Mouse (Mus musculus): ENCODE results near the gene Ptpn11. TPM values are rescaled to one million over a fixed set of nuclear protein-coding genes. Genes with fewer than 3 reads are reported as not detected.
"Not testable (repeated sequence)": the region's sequence is repeated elsewhere in the genome, so short reads cannot be mapped to it uniquely, and the experiment has no call there.

The Ptpn11 gene
- total RNA-seq, 1 experiment = 40.2 TPM

GRCm38 (mm10) chr5:121217313-121217634 lies 26.1 kb upstream of the Ptpn11 start:
- no peaks in the 10 kb centered on the region; the same call in 1 of the 2 replicates for H3K36me3 ChIP-seq (ENCODE audit: control insufficient read depth, insufficient read depth, low read length, poor library complexity, severe bottlenecking)
- H3K9me3 ChIP-seq (ENCODE audit: control insufficient read depth, insufficient read depth, low read depth, low read length) = no peaks in the 10 kb centered on the region
- peaks cover 0 to 2% of the 10 kb centered on the region in 2 experiments; a peak in 1 of 4 replicates for H3K4me1 ChIP-seq (ENCODE audit: control insufficient read depth in 2 of 2, insufficient read depth in 2 of 2, low read length in 2 of 2, poor library complexity in 1 of 2)
- TF ChIP-seq ZC3H11A (IDR thresholded peaks at IDR 0.05; ENCODE audit: borderline replicate concordance, low read depth, low read length) = no peak
- no peak for TF ChIP-seq CHD2 (IDR thresholded peaks at IDR 0.05; ENCODE audit: low read depth, low read length)
- no peak for TF ChIP-seq MAFK (IDR thresholded peaks at IDR 0.05; ENCODE audit: insufficient read depth, low read depth, low read length)
- no peak for TF ChIP-seq ZNF384 (IDR thresholded peaks at IDR 0.05; ENCODE audit: low read depth, low read length)
- TF ChIP-seq HCFC1 (IDR thresholded peaks at IDR 0.05; ENCODE audit: borderline replicate concordance, insufficient read depth, low read length) = no peak
- H3K4me3 ChIP-seq (ENCODE audit: insufficient read depth in 1 of 2, low read depth in 1 of 2, low read length in 2 of 2, poor library complexity in 1 of 2, severe bottlenecking in 1 of 2) = no peak overlapping the region
- DNase-seq (ENCODE audit: low read depth, low spot score) = no peak
- H3K27ac ChIP-seq (ENCODE audit: insufficient read depth, low read depth, low read length, poor library complexity, severe bottlenecking) = no peak overlapping the region
- H3K9ac ChIP-seq (ENCODE audit: insufficient read depth, low read depth, low read length, poor library complexity, severe bottlenecking) = no peak overlapping the region
- in situ Hi-C loops (cut with MboI; ENCODE audit: low sequenced_read_pairs in 2 of 2, unreplicated experiment in 2 of 2) = loop anchor here in 1 of 2 experiments (10.0 kb wide), 1 partner anchor 168 kb away; the partner anchor contains the start of gene Trafd1

- 0 out of 2 replicates have a peak, but pooled peaks have one; percentile 12 for TF ChIP-seq ZNF384 (IDR thresholded peaks at IDR 0.05; ENCODE audit: low read depth, low read length)
- H3K27ac ChIP-seq (ENCODE audit: insufficient read depth, low read depth, low read length, poor library complexity, severe bottlenecking); H3K4me1 ChIP-seq (ENCODE audit: control insufficient read depth in 2 of 2, insufficient read depth in 2 of 2, low read length in 2 of 2, poor library complexity in 1 of 2); H3K9ac ChIP-seq (ENCODE audit: insufficient read depth, low read depth, low read length, poor library complexity, severe bottlenecking); H3K36me3 ChIP-seq (ENCODE audit: control insufficient read depth, insufficient read depth, low read length, poor library complexity, severe bottlenecking); H3K4me3 ChIP-seq (ENCODE audit: insufficient read depth in 1 of 2, low read depth in 1 of 2, low read length in 2 of 2, poor library complexity in 1 of 2, severe bottlenecking in 1 of 2); H3K9me3 ChIP-seq (ENCODE audit: control insufficient read depth, insufficient read depth, low read depth, low read length); DNase-seq (ENCODE audit: low read depth, low spot score): not testable (repeated sequence)
- in situ Hi-C loops (cut with MboI; ENCODE audit: low sequenced_read_pairs in 2 of 2, unreplicated experiment in 2 of 2) = loop anchor here in 1 of 2 experiments (10.0 kb wide), 1 partner anchor 168 kb away; the partner anchor contains the start of gene Trafd1
Measured at GRCm38 (mm10) chr5:121216584-121217312, 25.6 kb upstream of the Ptpn11 start.

GRCm38 (mm10) chr5:121216126-121216446 lies 24.9 kb upstream of the Ptpn11 start:
- Histone ChIP-seq H3K36me3 (ENCODE audit: control insufficient read depth, insufficient read depth, low read length, poor library complexity, severe bottlenecking) (peaks cover 12% of the 10 kb centered on the region), H3K9me3 (ENCODE audit: control insufficient read depth, insufficient read depth, low read depth, low read length) (no peaks in the 10 kb centered on the region), H3K27ac (ENCODE audit: insufficient read depth, low read depth, low read length, poor library complexity, severe bottlenecking) (no peak overlapping the region), H3K9ac (ENCODE audit: insufficient read depth, low read depth, low read length, poor library complexity, severe bottlenecking) (no peak overlapping the region), H3K4me1 (ENCODE audit: control insufficient read depth in 2 of 2, insufficient read depth in 2 of 2, low read length in 2 of 2, poor library complexity in 1 of 2) (no peaks in the 10 kb centered on the region), H3K4me3 (ENCODE audit: insufficient read depth in 1 of 2, low read depth in 1 of 2, low read length in 2 of 2, poor library complexity in 1 of 2, severe bottlenecking in 1 of 2) (no peak overlapping the region)
- no peak for DNase-seq (ENCODE audit: low read depth, low spot score)
- in situ Hi-C loops (cut with MboI; ENCODE audit: low sequenced_read_pairs in 2 of 2, unreplicated experiment in 2 of 2) = loop anchor here in 1 of 2 experiments (10.0 kb wide), 1 partner anchor 169 kb away; the partner anchor contains the start of gene Trafd1
- no peak for TF ChIP-seq CHD2 (IDR thresholded peaks at IDR 0.05; ENCODE audit: low read depth, low read length)

GRCm38 (mm10) chr5:121215380-121216125 lies 24.4 kb upstream of the Ptpn11 start:
- TF ChIP-seq ZC3H11A (IDR thresholded peaks at IDR 0.05; ENCODE audit: borderline replicate concordance, low read depth, low read length) (peak; percentile 40; the same call in 1 of the 2 replicates), ZNF384 (IDR thresholded peaks at IDR 0.05; ENCODE audit: low read depth, low read length) (peak; percentile 25; the same call in 1 of the 2 replicates), MAFK (IDR thresholded peaks at IDR 0.05; ENCODE audit: insufficient read depth, low read depth, low read length) (no peak)
- Histone ChIP-seq H3K27ac (ENCODE audit: insufficient read depth, low read depth, low read length, poor library complexity, severe bottlenecking) (no peak overlapping the region), H3K9me3 (ENCODE audit: control insufficient read depth, insufficient read depth, low read depth, low read length) (no peaks in the 10 kb centered on the region), H3K9ac (ENCODE audit: insufficient read depth, low read depth, low read length, poor library complexity, severe bottlenecking) (no peak overlapping the region), H3K4me1 (ENCODE audit: control insufficient read depth in 2 of 2, insufficient read depth in 2 of 2, low read length in 2 of 2, poor library complexity in 1 of 2) (no peaks in the 10 kb centered on the region), H3K4me3 (ENCODE audit: insufficient read depth in 1 of 2, low read depth in 1 of 2, low read length in 2 of 2, poor library complexity in 1 of 2, severe bottlenecking in 1 of 2) (no peak overlapping the region), H3K36me3 (ENCODE audit: control insufficient read depth, insufficient read depth, low read length, poor library complexity, severe bottlenecking) (peaks cover 16% of the 10 kb centered on the region)
- in situ Hi-C loops (cut with MboI; ENCODE audit: low sequenced_read_pairs in 2 of 2, unreplicated experiment in 2 of 2) = loop anchor here in 1 of 2 experiments (10.0 kb wide), 1 partner anchor 169 kb away; the partner anchor contains the start of gene Trafd1
- DNase-seq (ENCODE audit: low read depth, low spot score) = no peak

All from ES-E14 (cell line).